Mouse (Mus musculus): Measurements from ENCODE around the gene Inpp5e.

Inpp5e gene

GRCm38 (mm10) chr2:26362991-26363390, 46.0 kb downstream of the Inpp5e start:
- DNase-seq (ENCODE audit: low spot score in 2 of 2): no peak

GRCm38 (mm10) chr2:26360772-26361171, 48.2 kb downstream of the Inpp5e start, which contains the start of gene Card9:
Card9 (minus strand) TSS chr2:26360918.
- no peak for DNase-seq (ENCODE audit: low spot score in 2 of 2)

GRCm38 (mm10) chr2:26359983-26360382, 49.0 kb downstream of the Inpp5e start:
- no peak for DNase-seq (ENCODE audit: low spot score in 2 of 2)

- DNase-seq (ENCODE audit: low spot score in 2 of 2): no peak
These were observed 50.2 kb downstream of the Inpp5e start for GRCm38 (mm10) chr2:26358667-26359320.

GRCm38 (mm10) chr2:26357484-26357883, 51.5 kb downstream of the Inpp5e start:
- no peak for DNase-seq (ENCODE audit: low spot score in 2 of 2)

GRCm38 (mm10) chr2:26356678-26357077, 52.3 kb downstream of the Inpp5e start:
- no peak for DNase-seq (ENCODE audit: low spot score in 2 of 2)

- DNase-seq (ENCODE audit: low spot score in 2 of 2): no peak
These were observed 52.8 kb downstream of the Inpp5e start for GRCm38 (mm10) chr2:26356231-26356630.

GRCm38 (mm10) chr2:26354401-26354800, 54.6 kb downstream of the Inpp5e start:
- DNase-seq (ENCODE audit: low spot score in 2 of 2): no peak

- no peak for DNase-seq (ENCODE audit: low spot score in 2 of 2)
These were observed 55.7 kb downstream of the Inpp5e start for GRCm38 (mm10) chr2:26353066-26353980.

- DNase-seq (ENCODE audit: low spot score in 2 of 2): no peak
These were observed 56.6 kb downstream of the Inpp5e start for GRCm38 (mm10) chr2:26352291-26352910.

GRCm38 (mm10) chr2:26351358-26352290, 57.4 kb downstream of the Inpp5e start, which contains the start of gene Dnlz:
Dnlz (minus strand) TSS chr2:26352110.
- DNase-seq (ENCODE audit: low spot score in 2 of 2): peak; percentile 84 to 91

GRCm38 (mm10) chr2:26348241-26348640, 60.8 kb downstream of the Inpp5e start:
- no peak for DNase-seq (ENCODE audit: low spot score in 2 of 2)

All from right cerebral cortex, postnatal 36 days (tissue).